19 mouse cellular contexts compared by ENCODE assay signal in the genomic region with DNA sequence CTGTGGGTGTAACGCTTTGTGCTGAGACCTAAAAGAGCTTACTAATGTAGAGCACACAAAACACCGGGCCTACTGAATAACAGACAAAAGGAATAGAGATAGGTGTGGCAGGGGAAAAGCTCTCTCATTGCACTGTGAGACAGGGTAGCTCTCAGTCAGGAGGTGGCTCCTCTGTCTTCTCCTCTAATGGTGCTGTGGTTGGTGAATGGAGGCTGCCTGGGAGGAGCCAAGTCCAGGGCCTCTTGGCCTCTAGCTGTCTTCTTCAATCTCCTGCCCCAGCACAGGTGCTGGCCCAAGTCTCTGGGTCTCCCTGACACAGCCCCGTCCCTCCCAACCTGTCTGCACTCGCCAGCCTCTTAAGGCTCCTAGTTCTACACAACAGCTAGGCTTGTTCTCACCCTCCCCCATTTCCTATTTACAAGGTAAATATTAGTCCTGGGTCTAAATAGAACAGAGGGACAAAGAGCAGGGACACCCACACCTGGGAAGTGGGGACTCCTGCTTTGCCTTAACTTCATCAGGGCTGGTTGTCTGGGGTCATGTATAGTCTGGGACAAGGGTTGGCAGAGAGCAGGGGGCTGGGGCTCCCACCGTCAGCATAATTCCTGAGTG. TPM values are rescaled to one million over a fixed set of nuclear protein-coding genes. Genes with fewer than 3 reads are reported as not detected.
A peak's percentile ranks its signal among the peaks of the same experiment; 100 is the strongest.
DNase-seq lines count a peak whose midpoint lies in the region; ATAC-seq and TF ChIP-seq lines count a peak whose summit lies in the region.
"Had no signal": no experiment of that assay in that cellular context is flagged by ENCODE, and none has a peak within 500 bp of the region (broad histone marks: within the 10 kb centered on the region; RNA-seq: fewer than 3 reads in every experiment).

No protein-coding gene starts in this region.

- WGBS in thymus, adult 2 months: 48% methylated on average over 5 of the region's 5 CpGs
- WGBS in liver, embryonic 15.5 days (ENCODE audit: insufficient replicate concordance): 58% methylated on average over 5 of the region's 5 CpGs

- peak overlapping the region; percentile 35 for H3K4me2 ChIP-seq in liver, embryonic 15.5 days
- H3K4me2 ChIP-seq: heart, embryonic 11.5 days had no signal

- no peaks in the 10 kb centered on the region for H3K36me3 ChIP-seq in thymus, adult 2 months (ENCODE audit: control insufficient read depth, insufficient read depth, low read length)
- peaks cover 4% of the 10 kb centered on the region; the same call in 1 of the 2 replicates for H3K36me3 ChIP-seq in liver, embryonic 15.5 days (replicated peaks)

- ATAC-seq in liver, embryonic 15.5 days (ENCODE audit: insufficient read depth): peak; percentile 58
- ATAC-seq: CD4-positive, CD25-positive, alpha-beta regulatory T cell, adult 4 months had no signal

- peaks cover 75% of the 10 kb centered on the region for H3K4me1 ChIP-seq in thymus, adult 2 months (replicated peaks; ENCODE audit: control insufficient read depth, insufficient read depth, low read length)
- H3K4me1 ChIP-seq in liver, embryonic 15.5 days (replicated peaks): peaks cover 53% of the 10 kb centered on the region

- H3K4me3 ChIP-seq in thymus, adult 2 months (ENCODE audit: control insufficient read depth, insufficient read depth, low read length): no peak overlapping the region
- H3K4me3 ChIP-seq in liver, embryonic 15.5 days (replicated peaks): no peak overlapping the region
- H3K4me3 ChIP-seq: embryonic facial prominence, embryonic 10.5 days had no signal

- no peaks in the 10 kb centered on the region for H3K27me3 ChIP-seq in thymus, adult 2 months (ENCODE audit: control insufficient read depth, insufficient read depth, low read length)
- no peaks in the 10 kb centered on the region for H3K27me3 ChIP-seq in liver, embryonic 15.5 days

- TF ChIP-seq CTCF in thymus, adult 2 months (IDR thresholded peaks at IDR 0.05; ENCODE audit: borderline replicate concordance, control insufficient read depth, extremely low read depth, insufficient read depth, low read length, poor library complexity): no peak

- no peak for TF ChIP-seq POLR2A in thymus, adult 2 months (IDR thresholded peaks at IDR 0.05; ENCODE audit: control insufficient read depth, extremely low read depth, insufficient read depth, low read length, poor library complexity)

- no peak for DNase-seq in thymus, adult 2 months
- no peak for DNase-seq in thymus, adult 18-20 months
- DNase-seq in ZHBTc4 (ENCODE audit: low read depth, low spot score): peak; percentile 75
- peak; percentile 73 for DNase-seq in yolk sac, embryonic 10.5 days (ENCODE audit: low spot score)
- DNase-seq in kidney, adult 11 months: no peak
- no peak for DNase-seq in left cerebral cortex, postnatal 36 days (ENCODE audit: low spot score in 2 of 2)
- DNase-seq: adrenal gland, postnatal 25 days; cerebellum, postnatal 25 days; gastrocnemius, postnatal 25 days; heart, postnatal 4 days; kidney, postnatal 10 days; left cerebral cortex, postnatal 4 days; retina, postnatal 1 day had no signal

- no peaks in the 10 kb centered on the region for H3K9me3 ChIP-seq in liver, embryonic 15.5 days (replicated peaks)
- H3K9me3 ChIP-seq: embryonic facial prominence, embryonic 10.5 days had no signal

- H3K9ac ChIP-seq in liver, embryonic 15.5 days: no peak overlapping the region

- H3K27ac ChIP-seq in thymus, adult 2 months (ENCODE audit: control insufficient read depth, insufficient read depth, low read length): peak overlapping the region; percentile 72
- H3K27ac ChIP-seq in liver, embryonic 15.5 days (replicated peaks): peak overlapping the region; percentile 78
- H3K27ac ChIP-seq: embryonic facial prominence, embryonic 10.5 days had no signal

- intact Hi-C loops in left cerebral cortex, postnatal 36 days (cut with DNase I): no loop called here

RNA-seq across cellular contexts. Expression of a gene that starts 0.6 kb away (rescaled TPM):
- polyA plus RNA-seq in thymus, adult 2 months (2012; rRNA removed): 0.62 and 5.1 TPM in 2 replicates
- 365 and 498 TPM in 2 replicates for polyA plus RNA-seq in liver, embryonic 15.5 days (2015; fragmentation: Nextera tagmentation; extraction: Ambion mirVana)
- total RNA-seq in left cerebral cortex, postnatal 36 days (2021): not detected
- total RNA-seq: megakaryocyte, adult 5-6 weeks; monocyte, adult 5-6 weeks had no signal

RNA-seq across cellular contexts. Expression of a gene that starts 12.8 kb away (rescaled TPM):
- polyA plus RNA-seq in thymus, adult 2 months (2012; rRNA removed): 52.2 and 62.6 TPM in 2 replicates
- 2.8 and 2.9 TPM in 2 replicates for polyA plus RNA-seq in liver, embryonic 15.5 days (2015; fragmentation: Nextera tagmentation; extraction: Ambion mirVana)
- 10 to 100 TPM in 1 of 2 experiments, 1 to 10 TPM in 1; 9.6 to 14.6 TPM for total RNA-seq in left cerebral cortex, postnatal 36 days (2021)

RNA-seq across cellular contexts. Expression of a gene that starts 12.8 kb away (rescaled TPM):
- polyA plus RNA-seq in thymus, adult 2 months (2012; rRNA removed): 185 and 191 TPM in 2 replicates
- 42.5 and 43.7 TPM in 2 replicates for polyA plus RNA-seq in liver, embryonic 15.5 days (2015; fragmentation: Nextera tagmentation; extraction: Ambion mirVana)
- total RNA-seq in left cerebral cortex, postnatal 36 days (2021): 10 to 100 TPM; 69.2 to 75.7 TPM

Comparison
In these comparisons a context has a peak if more than half of its experiments do, and no peak if none do; other contexts are left out.
1. DNase-seq: peak in ZHBTc4 (single experiment) and yolk sac, embryonic 10.5 days (single experiment); none in thymus, adult 2 months (single experiment), thymus, adult 18-20 months (0 of 2), kidney, adult 11 months (single experiment) and left cerebral cortex, postnatal 36 days (0 of 2).
2. RNA of a gene that starts 0.6 kb away (polyA plus RNA-seq): 365 to 498 TPM in liver, embryonic 15.5 days; 0.62 to 5.1 TPM in thymus, adult 2 months; every median in the first group is over 10 times any median in the second.
3. RNA of a gene that starts 12.8 kb away (polyA plus RNA-seq): 52.2 to 62.6 TPM in thymus, adult 2 months; 2.8 to 2.9 TPM in liver, embryonic 15.5 days; every median in the first group is over 10 times any median in the second.